Mouse (Mus musculus) neural tube, embryonic 11.5 days (tissue): ENCODE measurements at regions not wholly inside any gene's neighbourhood (a gene's known extent, or its start where the extent isn't known, plus 50 kb on each side); places are given as distances from the start of the nearest gene placed in this dataset.
"Not testable (repeated sequence)": the region's sequence is repeated elsewhere in the genome, so short reads cannot be mapped to it uniquely, and the experiment has no call there.

Experiments used
- ATAC-seq: fragments of 200-750 bp; cut with Nextera tagmentation; 2 replicates; pipeline ENCODE4 v1.8.0; 2017; ENCODE audit warnings: moderate number of reproducible peaks, mild to moderate bottlenecking, moderate TSS enrichment, moderate library complexity; ENCODE audit not compliant: insufficient read depth, low FRiP score, low TSS enrichment
- DNase-seq: peaks from one replicate; pipeline ENCODE4 v3.0.0-alpha.2; 2015; ENCODE audit warnings: low spot score
- H3K27ac ChIP-seq: fragments of 300-500 bp; sonication (generic); 2 replicates; pipeline ENCODE4 v1.5.1; 2014; ENCODE audit warnings: low read depth, mild to moderate bottlenecking, low read length
- H3K27me3 ChIP-seq: fragments of 300-500 bp; sonication (generic); 2 replicates; pipeline ENCODE4 v1.6.1; 2014; ENCODE audit warnings: mild to moderate bottlenecking, low read length, mixed read lengths; ENCODE audit not compliant: control insufficient read depth, insufficient read depth
- H3K36me3 ChIP-seq: fragments of 300-500 bp; sonication (generic); 2 replicates; pipeline ENCODE4 v1.6.1; 2014; ENCODE audit warnings: mild to moderate bottlenecking, low read length, moderate library complexity, mixed read lengths; ENCODE audit not compliant: control insufficient read depth, insufficient read depth
- H3K4me1 ChIP-seq: fragments of 300-500 bp; sonication (generic); 2 replicates; pipeline ENCODE4 v1.6.1; 2014; ENCODE audit warnings: low read length, mixed read lengths; ENCODE audit not compliant: control insufficient read depth, insufficient read depth
- H3K4me2 ChIP-seq: fragments of 300-500 bp; sonication (generic); 2 replicates; pipeline ENCODE4 v1.6.1; 2014; ENCODE audit warnings: low read depth, mild to moderate bottlenecking, moderate library complexity
- H3K4me3 ChIP-seq: fragments of 300-500 bp; sonication (generic); 2 replicates; pipeline ENCODE4 v1.5.1; 2014; ENCODE audit warnings: low read depth, low read length
- H3K9ac ChIP-seq: fragments of 300-500 bp; sonication (generic); 2 replicates; pipeline ENCODE4 v1.6.1; 2014; ENCODE audit warnings: mild to moderate bottlenecking, low read length
- H3K9me3 ChIP-seq: fragments of 300-500 bp; sonication (generic); 2 replicates; pipeline ENCODE4 v1.6.1; 2016; ENCODE audit warnings: low read length; ENCODE audit not compliant: control insufficient read depth
- WGBS: fragments of 180-500 bp; shearing (Covaris S2); extraction: QIAGEN DNeasy Blood & Tissue Kit; methylation state at CpG from one replicate; pipeline ENCODE4 v1.1.7; 2014; 5-methylcytosine and 5-hydroxymethylcytosine counted together

- not testable (repeated sequence) for H3K4me3 ChIP-seq, H3K36me3 ChIP-seq, H3K9ac ChIP-seq, H3K4me1 ChIP-seq, H3K27me3 ChIP-seq, H3K27ac ChIP-seq, ATAC-seq, H3K4me2 ChIP-seq, H3K9me3 ChIP-seq
- peak; percentile 42 for DNase-seq
- 58% methylated on average over 1 of the region's 1 CpGs for WGBS
Measured at GRCm38 (mm10) chr14:53776717-53777116, 477.2 kb downstream of the Dad1 start.

- not testable (repeated sequence) for H3K4me3 ChIP-seq, DNase-seq, H3K27me3 ChIP-seq, ATAC-seq, H3K9me3 ChIP-seq, H3K9ac ChIP-seq, H3K4me2 ChIP-seq, H3K4me1 ChIP-seq, H3K36me3 ChIP-seq, H3K27ac ChIP-seq
- 87% methylated on average over 6 of the region's 6 CpGs for WGBS
Measured at GRCm38 (mm10) chr14:53766501-53766900, 487.4 kb downstream of the Dad1 start.

GRCm38 (mm10) chr14:53765918-53766317 lies 488.0 kb downstream of the Dad1 start:
- H3K4me1 ChIP-seq, H3K9ac ChIP-seq, H3K4me3 ChIP-seq, H3K36me3 ChIP-seq, H3K9me3 ChIP-seq, H3K27ac ChIP-seq, H3K4me2 ChIP-seq, DNase-seq, ATAC-seq, H3K27me3 ChIP-seq: not testable (repeated sequence)
- WGBS: 94% methylated on average over 1 of the region's 1 CpGs

- H3K9ac ChIP-seq, H3K4me2 ChIP-seq, H3K27me3 ChIP-seq, H3K9me3 ChIP-seq, H3K36me3 ChIP-seq, H3K4me3 ChIP-seq, H3K4me1 ChIP-seq, DNase-seq, H3K27ac ChIP-seq, ATAC-seq: not testable (repeated sequence)
- 82% methylated on average over 2 of the region's 2 CpGs for WGBS
Measured at GRCm38 (mm10) chr14:53760578-53760977, 493.3 kb downstream of the Dad1 start.

- 77% methylated on average over 4 of the region's 4 CpGs for WGBS
- H3K4me3 ChIP-seq, H3K9me3 ChIP-seq, ATAC-seq, H3K4me2 ChIP-seq, DNase-seq, H3K9ac ChIP-seq, H3K27me3 ChIP-seq, H3K4me1 ChIP-seq, H3K27ac ChIP-seq, H3K36me3 ChIP-seq: not testable (repeated sequence)
Measured at GRCm38 (mm10) chr14:53757782-53758181, 496.1 kb downstream of the Dad1 start.

- not testable (repeated sequence) for H3K27me3 ChIP-seq, H3K9ac ChIP-seq, H3K36me3 ChIP-seq, H3K27ac ChIP-seq, ATAC-seq, DNase-seq, H3K4me3 ChIP-seq, H3K4me1 ChIP-seq, H3K4me2 ChIP-seq, H3K9me3 ChIP-seq
- no CpG with 5 or more reads among the region's 1 CpGs for WGBS
Measured at GRCm38 (mm10) chr14:53757095-53757494, 496.8 kb downstream of the Dad1 start.

- Histone ChIP-seq H3K27me3 (no peaks in the 10 kb centered on the region), H3K4me3 (no peak overlapping the region), H3K36me3 (no peaks in the 10 kb centered on the region), H3K4me1 (no peaks in the 10 kb centered on the region), H3K9ac (no peak overlapping the region), H3K9me3 (no peaks in the 10 kb centered on the region), H3K4me2 (no peak overlapping the region), H3K27ac (no peak overlapping the region)
- DNase-seq (no peak), ATAC-seq (no peak)
- 78% methylated on average over 4 of the region's 4 CpGs for WGBS
Measured at GRCm38 (mm10) chr14:53750703-53751441, 503.0 kb downstream of the Dad1 start.

- DNase-seq, H3K4me2 ChIP-seq: not testable (repeated sequence)
- WGBS: 89% methylated on average over 3 of the region's 3 CpGs
Measured at GRCm38 (mm10) chr14:53743552-53743951, 510.4 kb downstream of the Dad1 start.

GRCm38 (mm10) chr14:53742864-53743263 lies 511.0 kb downstream of the Dad1 start:
- not testable (repeated sequence) for H3K36me3 ChIP-seq, ATAC-seq, H3K4me3 ChIP-seq, DNase-seq, H3K9me3 ChIP-seq, H3K27ac ChIP-seq, H3K9ac ChIP-seq, H3K27me3 ChIP-seq, H3K4me1 ChIP-seq, H3K4me2 ChIP-seq
- 75% methylated on average over 2 of the region's 2 CpGs for WGBS

More at GRCm38 (mm10) chr14:53743552-53743951, 510.4 kb downstream of the Dad1 start:
- H3K9ac ChIP-seq, H3K36me3 ChIP-seq, H3K27ac ChIP-seq, ATAC-seq, H3K27me3 ChIP-seq, H3K9me3 ChIP-seq, H3K4me3 ChIP-seq, H3K4me1 ChIP-seq: not testable (repeated sequence)
